Mouse (Mus musculus) intestine, postnatal 0 days (tissue): ENCODE measurements around the gene Rln1. TPM values are rescaled to one million over a fixed set of nuclear protein-coding genes. Genes with fewer than 3 reads are reported as not detected.

Source experiments
- ATAC-seq: fragments of 200-750 bp; cut with Nextera tagmentation; 2 replicates; pipeline ENCODE4 v1.8.0; 2017; ENCODE audit warnings: mild to moderate bottlenecking, moderate TSS enrichment, moderate library complexity
- H3K27ac ChIP-seq: fragments of 300-500 bp; sonication (generic); 2 replicates; pipeline ENCODE4 v1.5.1; 2014; ENCODE audit warnings: mild to moderate bottlenecking, low read depth, low read length, moderate library complexity
- H3K27me3 ChIP-seq: fragments of 300-500 bp; sonication (generic); replicated peaks from 2 replicates; pipeline ENCODE4 v1.6.1; 2014; ENCODE audit warnings: low read length, mixed read lengths; ENCODE audit not compliant: control insufficient read depth, insufficient read depth
- H3K36me3 ChIP-seq: fragments of 300-500 bp; sonication (generic); 2 replicates; pipeline ENCODE4 v1.6.1; 2014; ENCODE audit warnings: mild to moderate bottlenecking, moderate library complexity; ENCODE audit not compliant: control insufficient read depth, insufficient read depth
- H3K4me1 ChIP-seq: fragments of 300-500 bp; sonication (generic); replicated peaks from 2 replicates; pipeline ENCODE4 v1.6.1; 2014; ENCODE audit warnings: antibody characterized with exemption, low read length, mixed read lengths; ENCODE audit not compliant: control insufficient read depth, insufficient read depth
- H3K4me2 ChIP-seq: fragments of 300-500 bp; sonication (generic); replicated peaks from 2 replicates; pipeline ENCODE4 v1.6.1; 2014; ENCODE audit warnings: low read depth, mild to moderate bottlenecking, moderate library complexity
- H3K4me3 ChIP-seq: fragments of 300-500 bp; sonication (generic); 2 replicates; pipeline ENCODE4 v1.5.1; 2014; ENCODE audit warnings: low read depth, low read length
- H3K9ac ChIP-seq: fragments of 300-500 bp; sonication (generic); 2 replicates; pipeline ENCODE4 v1.6.1; 2014; ENCODE audit warnings: mild to moderate bottlenecking, low read depth, low read length
- H3K9me3 ChIP-seq: fragments of 300-500 bp; sonication (generic); 2 replicates; pipeline ENCODE4 v1.6.1; 2016; ENCODE audit warnings: mixed run types; ENCODE audit not compliant: control insufficient read depth
- CTCF ChIP-seq: sonication (generic); IDR thresholded peaks from 2 replicates; pipeline ENCODE4 v1.5.1; 2016; ENCODE audit warnings: low read depth, mild to moderate bottlenecking, control low read depth, antibody characterized with exemption, moderate library complexity
- WGBS: fragments of 180-500 bp; shearing (Covaris S2); extraction: QIAGEN DNeasy Blood & Tissue Kit; methylation state at CpG from one replicate; pipeline ENCODE4 v1.1.7; 2014; 5-methylcytosine and 5-hydroxymethylcytosine counted together
- polyA plus RNA-seq: library from polyadenylated mRNA; unstranded; fragments of >200 nt; fragmentation: Nextera tagmentation; extraction: Ambion mirVana; gene quantifications from 2 replicates; pipeline ENCODE4 v1.2.1, GENCODE M21; 2015

Rln1 gene
- polyA plus RNA-seq, 1 experiment from 2014 or later: not detected

GRCm38 (mm10) chr19:29372621-29373020, 38.2 kb upstream of the Rln1 start:
- Histone ChIP-seq H3K9ac (no peak overlapping the region), H3K36me3 (0 out of 2 replicates have a peak, but pooled peaks cover 3% of the 10 kb centered on the region), H3K4me1 (peaks cover 5% of the 10 kb centered on the region; the same call in 1 of the 2 replicates), H3K27ac (no peak overlapping the region), H3K27me3 (no peaks in the 10 kb centered on the region), H3K4me3 (no peak overlapping the region), H3K9me3 (no peaks in the 10 kb centered on the region), H3K4me2 (peak overlapping the region; percentile 59; the same call in 1 of the 2 replicates)
- 82% methylated on average over 3 of the region's 3 CpGs for WGBS
- ATAC-seq: no peak
- no peak for TF ChIP-seq CTCF

- H3K27ac ChIP-seq: no peak overlapping the region
- TF ChIP-seq CTCF: no peak
- no peaks in the 10 kb centered on the region for H3K27me3 ChIP-seq
- peaks cover 5% of the 10 kb centered on the region; the same call in 1 of the 2 replicates for H3K4me1 ChIP-seq
- 53% methylated on average over 4 of the region's 4 CpGs for WGBS
- H3K4me2 ChIP-seq: peak overlapping the region; percentile 59
- H3K36me3 ChIP-seq: 0 out of 2 replicates have a peak, but pooled peaks cover 3% of the 10 kb centered on the region
- peak overlapping the region; percentile 23 for H3K4me3 ChIP-seq
- no peak for ATAC-seq
- H3K9me3 ChIP-seq: no peaks in the 10 kb centered on the region
- no peak overlapping the region for H3K9ac ChIP-seq
Observed at GRCm38 (mm10) chr19:29372138-29372537, 37.7 kb upstream of the Rln1 start.

- no peaks in the 10 kb centered on the region for H3K9me3 ChIP-seq
- H3K4me2 ChIP-seq: peak overlapping the region; percentile 59
- H3K36me3 ChIP-seq: 0 out of 2 replicates have a peak, but pooled peaks cover 3% of the 10 kb centered on the region
- TF ChIP-seq CTCF: no peak
- peaks cover 5% of the 10 kb centered on the region; the same call in 1 of the 2 replicates for H3K4me1 ChIP-seq
- 62% methylated on average over 18 of the region's 18 CpGs for WGBS
- no peak for ATAC-seq
- H3K27me3 ChIP-seq: no peaks in the 10 kb centered on the region
- H3K9ac ChIP-seq: no peak overlapping the region
- H3K4me3 ChIP-seq: peak overlapping the region; percentile 23
- H3K27ac ChIP-seq: no peak overlapping the region
Observed at GRCm38 (mm10) chr19:29371284-29372081, 37.0 kb upstream of the Rln1 start.

GRCm38 (mm10) chr19:29370545-29371283, 36.2 kb upstream of the Rln1 start:
- Histone ChIP-seq H3K9me3 (no peaks in the 10 kb centered on the region), H3K27me3 (no peaks in the 10 kb centered on the region), H3K36me3 (0 out of 2 replicates have a peak, but pooled peaks cover 3% of the 10 kb centered on the region), H3K4me3 (no peak overlapping the region), H3K9ac (no peak overlapping the region), H3K4me1 (peaks cover 5% of the 10 kb centered on the region; the same call in 1 of the 2 replicates), H3K27ac (no peak overlapping the region), H3K4me2 (no peak overlapping the region)
- TF ChIP-seq CTCF: no peak
- 79% methylated on average over 7 of the region's 7 CpGs for WGBS
- no peak for ATAC-seq

DNA sequence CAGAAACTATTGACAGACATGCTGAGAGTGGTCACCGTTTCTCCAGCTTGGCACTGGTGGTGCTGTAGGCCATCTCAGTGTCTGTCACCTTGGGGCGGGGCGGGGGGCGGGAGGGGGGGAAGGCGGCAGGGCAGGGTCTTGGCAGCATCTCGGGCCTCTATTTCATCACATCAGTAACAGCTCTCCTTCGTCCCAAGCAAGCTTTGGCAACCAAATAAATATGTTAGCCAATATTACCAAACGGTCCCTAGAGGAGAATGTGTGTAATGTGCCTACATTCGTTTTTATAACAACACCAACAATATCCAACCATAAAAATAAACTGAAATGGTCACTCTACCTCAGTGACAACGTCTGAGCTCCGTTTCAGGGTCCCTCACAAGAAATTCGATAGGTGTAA, 35.6 kb upstream of the Rln1 start:
- Histone ChIP-seq H3K4me2 (no peak overlapping the region), H3K9ac (no peak overlapping the region), H3K36me3 (0 out of 2 replicates have a peak, but pooled peaks cover 3% of the 10 kb centered on the region), H3K4me1 (peaks cover 5% of the 10 kb centered on the region; the same call in 1 of the 2 replicates), H3K4me3 (no peak overlapping the region), H3K27ac (no peak overlapping the region), H3K27me3 (no peaks in the 10 kb centered on the region), H3K9me3 (no peaks in the 10 kb centered on the region)
- WGBS: 71% methylated on average over 12 of the region's 12 CpGs
- ATAC-seq: no peak
- TF ChIP-seq CTCF: no peak

GRCm38 (mm10) chr19:29368671-29369309, 34.3 kb upstream of the Rln1 start:
- Histone ChIP-seq H3K4me3 (no peak overlapping the region), H3K9ac (no peak overlapping the region), H3K27me3 (no peaks in the 10 kb centered on the region), H3K4me2 (no peak overlapping the region), H3K4me1 (peaks cover 5% of the 10 kb centered on the region; the same call in 1 of the 2 replicates), H3K36me3 (no peaks in the 10 kb centered on the region), H3K9me3 (no peaks in the 10 kb centered on the region), H3K27ac (no peak overlapping the region)
- no peak for TF ChIP-seq CTCF
- no peak for ATAC-seq
- WGBS: 79% methylated on average over 3 of the region's 3 CpGs
